Mouse (Mus musculus) CH12.LX (cell line): ENCODE measurements around the gene Fgf8.

Experiments used
- CHD1 ChIP-seq: IDR thresholded peaks from 2 replicates; pipeline ENCODE4 v1.6.1; 2012; ENCODE audit warnings: low read depth, low read length, improper control_type of control experiment, inconsistent platforms
- CTCF ChIP-seq, 2 experiments: IDR thresholded peaks in 1 of 2; conservative IDR thresholded peaks in 1 of 2; 2 replicates each; pipeline ENCODE4 v1.5.1; 2011 to 2012; ENCODE audit warnings: low read depth in 2 of 2, low read length in 2 of 2, improper control_type of control experiment in 1 of 2, inconsistent platforms in 1 of 2, mild to moderate bottlenecking in 1 of 2, moderate library complexity in 1 of 2
- IRF4 ChIP-seq: IDR thresholded peaks from 2 replicates; pipeline ENCODE4 v1.6.1; 2014; ENCODE audit warnings: low read depth, mild to moderate bottlenecking, inconsistent platforms, low read length, improper control_type of control experiment
- SIN3A ChIP-seq: IDR thresholded peaks from 2 replicates; pipeline ENCODE4 v1.6.1; 2012; ENCODE audit warnings: low read length, improper control_type of control experiment, inconsistent platforms
- UBTF ChIP-seq: IDR thresholded peaks from 2 replicates; pipeline ENCODE4 v1.6.1; 2012; ENCODE audit warnings: low read depth, mild to moderate bottlenecking, inconsistent platforms, low read length, improper control_type of control experiment, moderate library complexity
- USF1 ChIP-seq: IDR thresholded peaks from 2 replicates; pipeline ENCODE4 v1.6.1; 2014; ENCODE audit warnings: low read depth, mild to moderate bottlenecking, inconsistent platforms, low read length, improper control_type of control experiment

GRCm38 (mm10) chr19:45691001-45691535 is 51.6 kb downstream of the Fgf8 start:
- TF ChIP-seq USF1 = no peak
- TF ChIP-seq IRF4 = no peak
- no peak for TF ChIP-seq CTCF (conservative IDR thresholded peaks at IDR 0.05 in 1 of 2, IDR thresholded peaks at IDR 0.05 in 1 of 2; ENCODE audit: low read depth in 2 of 2, low read length in 2 of 2)
- TF ChIP-seq UBTF = no peak
- no peak for TF ChIP-seq CHD1
- TF ChIP-seq SIN3A = no peak
